Mouse (Mus musculus) retina, embryonic 14.5 days (tissue): ENCODE measurements around the gene Olfr521.
A peak's percentile ranks its signal among the peaks of the same experiment; 100 is the strongest.
"Not testable (repeated sequence)": the region's sequence is repeated elsewhere in the genome, so short reads cannot be mapped to it uniquely, and the experiment has no call there.

Source experiments
- DNase-seq: peaks from one replicate; pipeline ENCODE4 v3.0.0-alpha.2; 2015; ENCODE audit warnings: low spot score

Olfr521 gene

GRCm38 (mm10) chr7:99763207-99763606 is at the start of gene Olfr521:
Olfr521 (plus strand) TSS chr7:99763507.
- DNase-seq, result no peak

DNA sequence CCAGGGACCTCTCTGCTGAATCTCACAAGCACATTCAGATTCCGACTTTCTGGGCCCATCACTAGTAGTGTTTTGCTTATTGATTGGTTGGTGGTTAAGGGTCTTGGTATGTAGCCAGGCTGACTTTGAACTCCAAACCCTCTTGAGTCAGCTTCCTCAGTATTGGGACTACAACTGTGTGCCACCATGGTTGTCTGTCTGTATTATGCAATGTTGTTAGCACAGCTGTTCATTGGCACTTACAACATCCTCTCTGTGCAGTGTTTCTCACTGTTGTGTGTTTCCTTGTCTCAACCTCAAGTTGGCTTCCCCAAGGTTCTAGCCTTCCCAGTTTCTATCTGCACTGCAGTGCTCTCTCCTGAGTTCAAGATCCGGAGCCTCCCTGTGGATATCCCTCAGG is 46.8 kb upstream of the Olfr521 start:
- DNase-seq, result no peak

DNA sequence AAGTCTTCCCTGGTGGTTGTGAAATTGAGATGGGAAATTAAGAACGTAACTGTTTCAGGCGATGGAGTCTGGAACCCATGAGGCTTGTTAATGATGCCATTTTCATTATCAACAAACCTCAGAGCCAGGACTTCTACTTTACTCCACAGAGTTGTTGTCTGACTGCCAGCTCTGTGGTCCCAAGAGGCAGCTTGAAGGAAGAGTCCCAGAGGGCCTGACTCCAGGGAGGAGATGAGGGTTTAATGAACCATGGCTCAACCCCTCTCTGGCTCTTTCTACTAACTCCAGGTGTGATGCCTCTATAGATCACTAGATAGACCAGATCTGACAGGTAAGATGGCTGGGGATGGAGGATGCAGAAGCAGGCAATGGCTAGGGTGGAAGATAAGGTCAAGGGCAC is 33.3 kb upstream of the Olfr521 start, which contains the start of gene Olfr520:
Gene Olfr520, plus strand, starts transcription at position 301 of the 400 bp plus-strand sequence.
- no peak for DNase-seq

DNA sequence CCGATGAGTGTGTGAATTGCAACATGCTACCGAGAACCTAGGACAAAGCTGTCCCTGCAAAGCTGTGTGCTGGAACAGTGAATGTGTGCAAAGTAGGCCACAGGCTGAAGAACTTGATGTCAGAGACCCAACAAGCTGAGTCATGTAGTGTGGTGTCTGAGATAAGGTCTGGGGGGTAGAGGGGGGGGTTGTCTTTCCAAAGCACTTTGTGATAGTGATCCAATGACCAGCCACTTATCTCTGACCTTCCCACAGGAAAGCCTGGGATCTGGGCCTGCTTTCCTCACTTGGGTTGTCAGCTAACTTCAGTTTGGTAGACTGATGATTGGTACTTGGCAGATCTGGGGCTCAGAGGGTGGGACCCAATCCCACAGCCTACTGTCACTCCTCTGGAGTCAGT is 28.7 kb upstream of the Olfr521 start:
- DNase-seq, result no peak

DNA sequence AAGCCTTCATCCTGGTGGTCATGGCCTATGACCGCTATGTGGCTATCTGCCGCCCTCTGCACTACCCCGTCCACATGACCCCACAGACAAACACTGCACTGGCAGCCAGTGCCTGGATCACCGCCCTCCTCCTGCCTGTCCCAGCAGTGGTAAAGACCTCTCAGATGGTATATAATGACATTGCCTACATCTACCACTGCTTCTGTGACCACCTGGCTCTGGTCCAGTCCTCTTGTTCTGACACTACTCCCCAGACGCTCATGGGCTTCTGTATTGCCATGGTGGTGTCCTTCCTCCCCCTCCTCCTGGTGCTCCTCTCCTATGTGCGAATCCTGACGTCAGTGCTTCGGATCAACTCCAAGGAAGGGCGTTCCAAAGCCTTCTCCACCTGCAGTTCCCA is 27.8 kb upstream of the Olfr521 start:
- not testable (repeated sequence) for DNase-seq

GRCm38 (mm10) chr7:99739276-99739675 is 24.0 kb upstream of the Olfr521 start:
- DNase-seq, result no peak

DNA sequence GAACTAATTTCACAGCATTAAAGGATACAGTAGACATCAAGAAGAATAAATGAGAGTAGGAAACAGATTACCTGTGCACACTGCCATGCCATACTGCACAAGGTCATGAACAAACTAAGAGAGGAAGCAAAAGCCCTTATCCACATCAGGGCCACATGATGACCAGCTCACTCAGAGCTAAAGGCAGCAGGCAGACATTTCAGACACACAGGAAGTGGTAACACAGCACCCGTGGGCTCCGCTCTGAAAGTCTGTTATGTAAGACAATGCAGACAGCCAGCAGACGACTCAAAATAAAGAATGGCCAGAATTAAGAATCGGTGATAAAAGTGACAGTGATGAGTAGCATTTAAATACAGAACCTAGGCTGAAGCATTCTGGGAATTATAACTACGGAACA is 18.1 kb downstream of the Olfr521 start:
- DNase-seq, result no peak

DNA sequence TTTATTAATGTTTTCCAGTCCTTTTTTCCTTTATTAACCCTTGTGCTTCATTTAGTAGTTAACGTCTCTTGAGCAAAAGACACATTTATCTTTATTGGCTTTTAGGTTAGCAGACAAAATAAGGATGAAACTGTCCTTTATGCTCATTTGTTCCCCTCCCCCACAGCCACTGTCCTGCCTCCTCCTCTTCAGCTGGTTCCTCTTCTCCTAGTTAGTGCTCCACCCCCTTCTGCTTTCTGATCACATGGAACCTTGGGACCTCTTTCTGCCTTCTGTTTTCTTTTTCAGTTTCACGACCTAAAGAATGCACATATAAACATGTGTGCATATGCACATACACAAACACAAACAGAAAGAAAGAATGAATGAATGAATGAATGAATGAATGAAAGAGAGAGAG is 18.6 kb downstream of the Olfr521 start:
- no peak for DNase-seq

DNA sequence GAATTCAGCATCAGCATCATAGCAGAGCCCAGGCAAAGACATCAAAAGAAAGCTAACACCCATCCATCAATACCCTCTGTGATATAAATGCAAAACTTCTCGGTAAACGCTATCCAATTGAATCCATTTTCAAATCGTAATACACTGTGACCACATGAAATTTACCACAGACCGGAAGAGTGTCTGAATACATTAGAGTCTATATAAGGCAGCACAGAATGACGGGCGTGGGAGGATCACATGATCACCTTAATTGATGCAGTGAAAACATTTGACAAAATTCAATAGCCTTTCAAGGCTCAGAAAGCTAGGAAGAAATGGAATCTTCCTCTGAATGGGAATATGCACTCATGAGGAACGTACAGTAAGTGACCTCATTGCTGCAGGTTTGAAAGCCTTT is 20.1 kb downstream of the Olfr521 start:
- no peak for DNase-seq

GRCm38 (mm10) chr7:99785553-99785952 is 22.2 kb downstream of the Olfr521 start:
- DNase-seq, result no peak

DNA sequence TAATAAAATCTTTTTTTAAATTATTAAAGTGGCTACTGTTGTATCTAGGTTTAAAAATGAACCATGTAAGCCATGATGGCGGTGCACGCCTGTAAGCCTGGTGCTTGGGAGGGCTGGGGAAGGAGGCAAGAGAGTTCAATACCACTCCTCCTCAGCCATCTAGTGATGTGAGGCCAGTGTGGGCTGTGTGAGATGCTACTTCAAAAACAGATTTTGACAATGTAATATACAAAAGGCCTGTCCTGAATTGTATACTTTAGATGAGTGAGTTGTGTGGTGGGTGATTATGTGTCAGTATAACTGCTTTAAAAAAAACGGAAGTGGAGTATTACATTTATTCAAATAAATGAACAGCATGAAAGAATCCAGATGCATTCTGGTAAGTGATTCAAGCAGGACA is 23.5 kb downstream of the Olfr521 start:
- no peak for DNase-seq

GRCm38 (mm10) chr7:99787935-99788334 is 24.6 kb downstream of the Olfr521 start:
- no peak for DNase-seq

GRCm38 (mm10) chr7:99788563-99788962 is 25.3 kb downstream of the Olfr521 start:
- no peak for DNase-seq

DNA sequence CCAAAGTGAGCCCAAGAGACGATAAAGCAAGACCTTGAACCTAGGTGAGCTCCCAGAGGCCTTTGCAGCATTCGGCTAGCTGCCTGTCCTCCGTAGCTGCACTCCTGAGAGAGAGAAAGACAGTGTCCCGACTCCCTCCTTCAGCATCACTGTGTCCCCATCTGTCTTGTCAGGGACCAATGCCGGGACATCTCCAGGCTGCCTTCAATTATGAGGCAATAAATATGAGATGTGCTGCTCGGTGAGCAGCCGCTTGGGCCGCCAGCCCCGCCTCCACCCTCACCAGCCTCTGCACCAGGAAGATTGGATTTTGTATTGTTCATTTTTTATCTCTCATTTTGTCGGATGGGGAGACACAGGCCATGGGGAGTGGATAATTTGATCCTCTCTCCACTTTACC is 27.5 kb downstream of the Olfr521 start:
- no peak for DNase-seq

GRCm38 (mm10) chr7:99794096-99794495 is 30.8 kb downstream of the Olfr521 start:
- DNase-seq, result no peak

DNA sequence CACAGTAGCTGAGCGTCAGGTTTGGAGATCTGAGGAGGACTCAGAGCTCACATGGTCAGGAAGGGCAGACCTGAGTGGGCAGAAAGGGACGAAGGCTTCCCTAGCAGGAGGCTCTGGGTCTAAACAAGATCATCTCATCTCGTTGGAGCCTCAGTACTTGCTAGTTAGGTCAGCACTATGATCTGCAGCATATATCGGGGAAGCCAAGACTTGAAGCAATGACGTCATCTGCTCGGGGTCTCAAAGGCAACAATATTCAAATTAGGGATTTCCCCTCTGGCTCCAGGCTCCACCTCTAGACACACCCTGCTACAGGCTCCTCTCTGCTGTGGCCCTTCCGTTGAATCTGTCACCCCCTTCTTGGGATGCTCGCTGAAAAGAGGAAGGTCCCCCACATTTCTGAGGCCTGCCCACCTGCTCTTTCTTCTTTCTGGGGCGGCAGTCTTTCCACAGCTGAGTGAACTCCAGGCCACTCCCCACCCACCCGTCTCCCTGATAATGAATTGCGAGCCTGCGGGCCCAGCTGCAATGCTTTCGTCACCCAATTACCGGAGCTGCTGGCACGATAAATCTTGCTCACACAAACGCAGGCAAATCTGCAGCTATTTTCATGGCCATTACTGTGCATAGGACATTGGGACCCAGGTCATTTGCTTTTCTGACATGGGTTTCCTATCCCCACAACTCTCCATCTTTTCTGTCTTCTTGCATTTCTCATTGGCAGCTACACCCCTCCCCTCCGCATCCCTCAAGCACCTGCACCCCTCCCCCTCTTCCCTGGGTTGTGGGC is 32.1 kb downstream of the Olfr521 start:
- peak; percentile 49 for DNase-seq

DNA sequence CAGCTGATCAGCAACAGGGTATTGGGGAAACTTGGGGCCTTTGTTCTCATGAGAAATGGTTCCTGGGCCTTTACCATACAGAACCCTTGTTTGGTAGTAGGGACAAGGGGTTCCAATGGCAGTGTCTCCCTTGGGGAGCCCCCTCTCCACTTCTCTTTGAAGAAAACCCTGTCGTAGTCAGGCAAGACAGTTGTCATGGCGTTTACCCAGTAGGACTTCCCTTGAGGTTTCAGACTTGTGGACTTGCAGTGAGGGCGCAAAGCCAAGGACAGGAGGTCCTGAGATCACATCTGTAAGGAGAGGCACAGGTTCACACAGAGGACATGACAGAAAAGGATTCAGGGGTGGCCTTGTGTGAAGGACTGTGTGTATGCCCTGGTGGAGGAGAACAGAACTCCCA is 33.2 kb downstream of the Olfr521 start:
- no peak for DNase-seq

DNA sequence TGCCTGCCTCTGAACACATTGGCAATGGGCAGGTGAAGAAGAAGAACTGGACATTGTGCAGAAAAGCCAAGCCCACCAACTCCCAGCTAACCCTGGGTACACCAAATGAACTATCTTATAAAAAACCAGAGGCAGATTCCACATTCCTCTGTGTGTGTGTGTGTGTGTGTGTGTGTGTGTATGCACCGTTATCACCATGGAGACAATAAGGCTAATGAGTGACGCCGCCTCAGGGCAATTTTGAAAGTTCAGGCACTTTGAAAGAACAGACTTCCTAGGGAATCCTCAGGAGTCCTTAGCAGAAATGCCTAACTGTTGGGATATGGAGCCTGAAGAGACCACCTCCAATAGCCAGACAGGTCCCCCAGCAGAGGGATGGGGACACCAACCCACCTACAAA is 34.0 kb downstream of the Olfr521 start:
- peak; percentile 53 for DNase-seq

DNA sequence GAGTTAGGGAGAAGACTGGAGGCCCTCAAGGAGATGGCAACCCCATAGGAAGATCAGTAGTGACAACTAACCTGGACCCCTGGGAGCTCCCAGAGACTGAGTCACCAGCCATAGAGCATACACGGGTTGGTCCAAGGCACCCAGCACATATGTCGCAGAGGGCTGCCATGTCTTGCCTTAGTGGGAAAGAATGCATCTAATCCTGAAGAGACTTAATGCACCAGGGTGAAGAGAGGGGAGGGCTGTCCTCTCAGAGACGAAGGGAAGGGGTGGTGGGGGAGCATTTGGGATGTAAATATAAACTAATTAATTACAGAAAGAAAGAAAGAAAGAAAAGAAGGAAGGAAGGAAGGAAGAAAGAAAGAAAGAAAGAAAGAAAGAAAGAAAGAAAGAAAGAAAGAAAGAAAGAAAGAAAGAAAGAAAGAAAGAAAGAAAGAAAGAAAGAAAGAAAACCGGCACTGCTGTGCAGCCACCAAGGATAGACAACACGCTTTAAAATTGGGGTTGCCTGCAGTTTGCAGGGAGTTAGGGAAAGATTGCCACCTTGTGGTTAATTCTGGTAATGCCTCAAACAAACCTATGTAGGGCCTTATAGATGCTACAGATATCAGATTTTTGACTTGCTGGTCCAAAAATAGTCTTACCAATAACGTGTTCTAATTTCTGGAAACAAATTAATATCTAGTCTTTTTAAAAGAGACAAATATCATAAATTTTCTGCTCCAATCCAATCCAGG is 34.8 kb downstream of the Olfr521 start:
- peak; percentile 95 for DNase-seq

DNA sequence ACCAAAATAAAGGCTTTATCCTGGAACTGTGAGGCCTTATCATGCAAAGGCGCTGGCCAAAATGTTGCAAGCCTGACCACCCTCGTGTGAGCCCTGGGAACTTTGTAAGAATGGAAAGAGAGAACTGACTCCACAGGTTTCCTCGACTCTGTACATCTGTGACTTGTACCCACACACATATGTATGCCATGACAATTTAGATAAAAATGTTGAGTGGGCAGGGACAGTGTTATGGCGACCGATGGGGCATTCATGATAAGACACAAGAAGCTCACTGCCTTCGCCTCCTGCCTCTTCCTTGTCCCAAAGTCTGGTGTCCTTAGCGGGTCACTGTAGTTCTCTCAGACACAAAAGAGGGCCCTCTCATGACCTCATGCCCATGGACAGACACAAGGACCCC is 35.8 kb downstream of the Olfr521 start:
- DNase-seq, result no peak

DNA sequence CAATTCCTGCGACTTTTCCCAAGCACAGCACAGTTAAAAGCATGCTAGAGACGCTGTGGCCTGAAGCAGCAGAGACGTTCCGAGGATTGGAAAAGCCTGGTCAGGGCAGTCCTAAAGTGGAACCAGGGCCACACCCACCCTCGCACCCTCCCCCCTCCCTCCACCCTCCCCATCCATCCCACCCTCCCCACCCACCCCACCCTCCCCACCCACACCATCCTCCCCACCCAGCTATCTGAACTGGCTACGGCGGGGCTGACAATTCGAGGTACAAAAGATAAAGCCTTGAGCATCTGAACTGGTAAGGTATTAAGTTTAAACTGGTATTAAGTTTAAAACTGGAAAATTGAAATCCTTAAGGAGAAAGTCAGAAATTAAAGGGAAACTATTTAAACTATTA is 40.2 kb downstream of the Olfr521 start:
- DNase-seq, result no peak

- not testable (repeated sequence) for DNase-seq
These were observed 40.7 kb downstream of the Olfr521 start for GRCm38 (mm10) chr7:99804033-99804432.

DNA sequence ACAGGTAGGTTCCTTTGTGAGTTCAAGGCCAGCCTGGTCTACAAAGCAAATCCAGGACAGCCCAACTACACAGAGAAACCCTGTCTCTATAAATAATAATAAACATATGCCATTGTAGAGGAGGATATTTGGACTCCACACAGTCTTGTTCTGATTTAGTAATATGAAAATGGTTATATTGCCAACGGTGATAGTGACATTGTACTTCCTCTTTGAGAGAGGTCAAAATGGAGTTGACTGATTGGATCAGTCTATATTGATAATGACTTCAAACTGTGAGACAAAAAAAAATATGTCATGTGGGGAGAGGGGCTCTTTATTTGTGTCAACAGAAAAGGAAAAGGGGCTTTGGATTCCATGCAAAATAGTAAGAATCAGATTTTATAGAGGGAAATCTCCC is 42.0 kb downstream of the Olfr521 start:
- no peak for DNase-seq
